Mouse (Mus musculus): ENCODE measurements around the gene Rangrf. TPM values are rescaled to one million over a fixed set of nuclear protein-coding genes. Genes with fewer than 3 reads are reported as not detected.
"Not testable (repeated sequence)": the region's sequence is repeated elsewhere in the genome, so short reads cannot be mapped to it uniquely, and the experiment has no call there.

Rangrf gene
- polyA plus RNA-seq, 1 experiment from 2014 or later: 60.4 TPM

DNA sequence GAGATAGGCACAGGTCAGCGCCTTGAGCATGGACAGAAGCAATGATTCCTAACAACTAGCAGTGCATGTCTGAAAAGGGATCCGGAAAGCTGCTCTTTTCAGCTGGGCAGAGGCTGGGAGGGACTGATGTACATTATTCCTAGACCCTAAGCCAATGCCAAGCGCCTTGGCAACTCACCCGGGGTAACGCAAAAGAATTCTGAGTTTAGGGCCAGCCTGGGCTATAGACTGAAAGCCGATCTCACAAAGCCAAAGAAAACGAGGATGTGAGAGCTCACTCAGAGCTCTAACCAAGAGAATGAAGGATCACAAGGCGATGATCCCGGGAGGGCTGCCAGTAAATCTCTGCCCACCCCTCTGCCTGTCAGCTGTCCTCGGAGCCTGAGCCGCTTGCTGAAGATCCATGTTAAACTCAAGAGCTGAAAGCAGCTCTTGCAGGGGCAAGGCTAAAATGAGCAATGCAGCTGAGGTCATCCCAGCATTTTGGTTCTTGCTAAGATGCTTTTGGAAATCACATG is 12.4 kb upstream of the Rangrf start:
- ATAC-seq (ENCODE audit: insufficient read depth, low FRiP score, low TSS enrichment): no peak
- H3K4me2 ChIP-seq (ENCODE audit: low read depth): no peak overlapping the region
- H3K27me3 ChIP-seq (ENCODE audit: control insufficient read depth, insufficient read depth, low read length): no peaks in the 10 kb centered on the region
- H3K36me3 ChIP-seq (ENCODE audit: control insufficient read depth, insufficient read depth, low read length): peaks cover 30% of the 10 kb centered on the region
- no peak overlapping the region for H3K27ac ChIP-seq (ENCODE audit: low read depth, low read length)
- WGBS: 87% methylated on average over 11 of the region's 11 CpGs
- no peak overlapping the region for H3K9ac ChIP-seq (ENCODE audit: low read length)
- H3K9me3 ChIP-seq (ENCODE audit: control insufficient read depth, low read length): no peaks in the 10 kb centered on the region
- no peak overlapping the region for H3K4me3 ChIP-seq (ENCODE audit: low read depth, low read length)
- H3K4me1 ChIP-seq (ENCODE audit: control insufficient read depth, insufficient read depth, low read length): no peaks in the 10 kb centered on the region
- no peak for DNase-seq (ENCODE audit: low spot score)

DNA sequence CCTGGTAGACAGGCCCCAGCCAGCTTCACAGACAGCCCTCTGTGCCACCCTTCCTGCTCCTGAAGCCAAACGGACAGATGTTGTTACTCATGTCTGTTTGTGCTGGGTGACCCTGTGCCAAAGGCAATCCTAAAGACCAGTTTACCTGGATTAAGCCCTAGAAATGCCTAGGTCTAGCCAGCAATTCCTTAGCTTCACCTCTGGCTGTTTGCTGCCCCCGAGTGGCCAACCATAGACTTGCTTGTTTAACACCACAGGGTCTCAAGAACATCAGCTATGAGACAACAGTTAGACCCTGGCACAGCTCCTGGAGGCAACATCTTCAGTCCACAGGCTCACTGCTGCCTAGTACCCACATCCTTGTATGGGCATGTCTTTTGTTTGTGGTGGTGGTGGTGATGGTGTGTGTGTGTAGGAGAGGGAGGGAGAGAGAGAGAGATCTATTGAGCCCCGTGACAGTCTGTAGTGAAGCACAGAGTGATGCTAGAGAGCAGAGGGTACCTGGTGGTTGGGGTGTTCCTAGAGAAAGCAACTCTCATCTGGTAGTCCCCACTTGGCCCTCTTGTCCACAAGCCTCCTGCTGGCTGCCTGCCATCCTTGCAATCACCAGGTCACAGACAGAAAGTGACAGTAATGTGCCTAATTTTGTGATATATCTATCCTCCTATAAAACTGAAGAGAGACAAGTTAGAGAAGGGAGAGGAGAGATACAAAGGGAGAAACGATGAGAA is 7.8 kb upstream of the Rangrf start:
- DNase-seq (ENCODE audit: low spot score) (peak; percentile 79), ATAC-seq (ENCODE audit: insufficient read depth, low FRiP score, low TSS enrichment) (no peak)
- no peak overlapping the region for H3K4me3 ChIP-seq (ENCODE audit: low read depth, low read length)
- no peak overlapping the region for H3K9ac ChIP-seq (ENCODE audit: low read length)
- peaks cover under 1% of the 10 kb centered on the region; the same call in 1 of the 2 replicates for H3K36me3 ChIP-seq (ENCODE audit: control insufficient read depth, insufficient read depth, low read length)
- H3K4me1 ChIP-seq (ENCODE audit: control insufficient read depth, insufficient read depth, low read length): no peaks in the 10 kb centered on the region
- no peak overlapping the region for H3K27ac ChIP-seq (ENCODE audit: low read depth, low read length)
- WGBS: 33% methylated on average over 4 of the region's 4 CpGs
- no peaks in the 10 kb centered on the region for H3K27me3 ChIP-seq (ENCODE audit: control insufficient read depth, insufficient read depth, low read length)
- H3K9me3 ChIP-seq (ENCODE audit: control insufficient read depth, low read length): no peaks in the 10 kb centered on the region
- no peak overlapping the region for H3K4me2 ChIP-seq (ENCODE audit: low read depth)

DNA sequence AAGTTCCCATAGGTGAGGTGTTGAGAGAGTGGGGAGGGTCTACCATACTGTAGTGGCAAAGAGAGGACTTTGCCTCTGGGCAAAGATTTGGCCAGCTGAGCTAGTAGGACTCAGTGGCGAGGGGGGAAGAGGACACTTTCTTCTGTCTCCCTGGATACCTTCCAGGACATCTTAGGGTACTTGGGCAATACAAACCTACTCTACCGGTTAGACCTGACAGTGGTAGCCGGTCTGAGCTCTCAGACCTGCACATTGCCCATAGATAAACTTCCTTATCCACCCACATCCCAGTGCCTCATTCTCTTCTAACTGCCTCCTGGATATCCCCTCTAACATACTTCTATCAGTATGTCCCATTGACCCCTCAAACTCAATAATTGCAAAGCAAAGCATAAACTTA is 5.9 kb upstream of the Rangrf start:
- Histone ChIP-seq H3K36me3 (ENCODE audit: control insufficient read depth, insufficient read depth, low read length) (no peaks in the 10 kb centered on the region), H3K4me2 (ENCODE audit: low read depth) (no peak overlapping the region), H3K4me3 (ENCODE audit: low read depth, low read length) (no peak overlapping the region), H3K9me3 (ENCODE audit: control insufficient read depth, low read length) (no peaks in the 10 kb centered on the region), H3K27me3 (ENCODE audit: control insufficient read depth, insufficient read depth, low read length) (no peaks in the 10 kb centered on the region), H3K27ac (ENCODE audit: low read depth, low read length) (no peak overlapping the region), H3K9ac (ENCODE audit: low read length) (no peak overlapping the region), H3K4me1 (ENCODE audit: control insufficient read depth, insufficient read depth, low read length) (no peaks in the 10 kb centered on the region)
- ATAC-seq (ENCODE audit: insufficient read depth, low FRiP score, low TSS enrichment) (no peak), DNase-seq (ENCODE audit: low spot score) (no peak)
- 59% methylated on average over 3 of the region's 3 CpGs for WGBS

DNA sequence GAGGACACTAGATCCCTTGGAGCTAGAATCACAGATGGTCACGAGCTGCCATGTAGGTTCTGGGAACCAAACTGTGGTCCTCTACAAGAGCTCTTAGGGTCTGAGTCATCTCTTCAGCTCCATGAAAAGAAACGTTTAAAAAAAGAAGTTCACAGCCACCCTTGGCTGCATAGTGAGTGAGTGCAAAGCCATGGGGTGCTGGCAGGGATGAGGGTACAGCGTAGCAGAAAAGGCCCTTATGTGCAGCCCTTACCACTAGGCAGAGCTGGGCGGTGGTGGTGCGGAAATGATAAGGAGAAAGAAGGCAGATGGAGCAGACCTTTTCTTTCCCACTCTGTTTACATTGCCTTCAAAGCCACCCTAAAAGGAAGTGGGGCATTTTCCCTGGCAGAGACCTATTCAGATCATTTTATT is 4.3 kb upstream of the Rangrf start:
- H3K27me3 ChIP-seq (ENCODE audit: control insufficient read depth, insufficient read depth, low read length): no peaks in the 10 kb centered on the region
- no peaks in the 10 kb centered on the region for H3K9me3 ChIP-seq (ENCODE audit: control insufficient read depth, low read length)
- H3K4me3 ChIP-seq (ENCODE audit: low read depth, low read length): no peak overlapping the region
- H3K9ac ChIP-seq (ENCODE audit: low read length): no peak overlapping the region
- no peak for DNase-seq (ENCODE audit: low spot score)
- no peaks in the 10 kb centered on the region for H3K4me1 ChIP-seq (ENCODE audit: control insufficient read depth, insufficient read depth, low read length)
- H3K36me3 ChIP-seq (ENCODE audit: control insufficient read depth, insufficient read depth, low read length): no peaks in the 10 kb centered on the region
- no peak overlapping the region for H3K4me2 ChIP-seq (ENCODE audit: low read depth)
- H3K27ac ChIP-seq (ENCODE audit: low read depth, low read length): no peak overlapping the region
- 71% methylated on average over 5 of the region's 5 CpGs for WGBS
- no peak for ATAC-seq (ENCODE audit: insufficient read depth, low FRiP score, low TSS enrichment)

DNA sequence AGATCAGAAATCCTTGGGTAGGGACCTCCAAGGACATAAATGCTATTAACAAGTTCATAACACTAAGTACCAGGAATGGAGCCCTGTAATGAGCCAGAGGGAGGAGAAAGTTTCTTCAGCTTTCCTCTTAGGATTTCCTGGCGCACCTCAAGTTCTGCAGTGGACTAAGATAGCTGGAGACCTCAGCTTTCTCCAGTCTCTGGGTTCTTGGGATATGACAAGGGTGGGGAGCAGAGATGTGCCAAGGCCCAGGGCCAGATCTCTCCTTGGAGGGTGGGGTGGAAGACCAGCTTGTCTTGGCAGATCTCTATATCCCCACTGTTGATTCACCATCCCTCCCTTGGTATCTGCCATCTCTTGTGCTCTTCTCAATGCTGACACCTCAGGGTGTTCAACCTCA is 616 bp upstream of the Rangrf start:
- Histone ChIP-seq H3K27ac (ENCODE audit: low read depth, low read length) (no peak overlapping the region), H3K4me3 (ENCODE audit: low read depth, low read length) (no peak overlapping the region), H3K4me1 (ENCODE audit: control insufficient read depth, insufficient read depth, low read length) (0 out of 2 replicates have a peak, but pooled peaks cover 4% of the 10 kb centered on the region), H3K9me3 (ENCODE audit: control insufficient read depth, low read length) (no peaks in the 10 kb centered on the region), H3K9ac (ENCODE audit: low read length) (no peak overlapping the region), H3K27me3 (ENCODE audit: control insufficient read depth, insufficient read depth, low read length) (no peaks in the 10 kb centered on the region), H3K4me2 (ENCODE audit: low read depth) (no peak overlapping the region), H3K36me3 (ENCODE audit: control insufficient read depth, insufficient read depth, low read length) (no peaks in the 10 kb centered on the region)
- DNase-seq (ENCODE audit: low spot score): no peak
- no peak for ATAC-seq (ENCODE audit: insufficient read depth, low FRiP score, low TSS enrichment)
- 89% methylated on average over 1 of the region's 1 CpGs for WGBS

DNA sequence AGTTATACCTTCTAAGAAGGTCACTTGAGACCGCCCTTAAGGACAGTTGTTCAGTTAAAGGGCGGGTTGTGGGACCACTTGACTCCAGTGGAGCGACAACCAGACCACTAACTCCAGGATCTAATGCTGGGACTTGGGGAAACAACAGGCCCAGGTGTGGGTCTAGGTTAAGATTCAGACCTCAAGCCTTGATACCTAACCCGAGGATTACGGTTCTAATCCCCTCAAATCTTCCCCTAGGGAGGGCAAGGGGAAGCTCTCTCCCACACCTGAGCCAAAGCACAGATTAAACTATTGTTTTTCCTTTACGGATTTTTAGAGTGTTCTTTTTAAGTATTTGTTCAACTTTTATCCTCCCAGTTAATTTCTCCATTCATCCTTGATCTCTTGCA is 930 bp downstream of the Rangrf start:
- no peaks in the 10 kb centered on the region for H3K9me3 ChIP-seq (ENCODE audit: control insufficient read depth, low read length)
- WGBS: 35% methylated on average over 6 of the region's 6 CpGs
- ATAC-seq (ENCODE audit: insufficient read depth, low FRiP score, low TSS enrichment) (no peak), DNase-seq (ENCODE audit: low spot score) (no peak)
- no peak overlapping the region for H3K27ac ChIP-seq (ENCODE audit: low read depth, low read length)
- H3K9ac ChIP-seq (ENCODE audit: low read length): peak overlapping the region; percentile 39
- H3K4me3 ChIP-seq (ENCODE audit: low read depth, low read length): peak overlapping the region; percentile 43
- H3K4me2 ChIP-seq (ENCODE audit: low read depth): peak overlapping the region; percentile 53
- H3K4me1 ChIP-seq (ENCODE audit: control insufficient read depth, insufficient read depth, low read length): 0 out of 2 replicates have a peak, but pooled peaks cover 4% of the 10 kb centered on the region
- no peaks in the 10 kb centered on the region for H3K27me3 ChIP-seq (ENCODE audit: control insufficient read depth, insufficient read depth, low read length)
- no peaks in the 10 kb centered on the region for H3K36me3 ChIP-seq (ENCODE audit: control insufficient read depth, insufficient read depth, low read length)

DNA sequence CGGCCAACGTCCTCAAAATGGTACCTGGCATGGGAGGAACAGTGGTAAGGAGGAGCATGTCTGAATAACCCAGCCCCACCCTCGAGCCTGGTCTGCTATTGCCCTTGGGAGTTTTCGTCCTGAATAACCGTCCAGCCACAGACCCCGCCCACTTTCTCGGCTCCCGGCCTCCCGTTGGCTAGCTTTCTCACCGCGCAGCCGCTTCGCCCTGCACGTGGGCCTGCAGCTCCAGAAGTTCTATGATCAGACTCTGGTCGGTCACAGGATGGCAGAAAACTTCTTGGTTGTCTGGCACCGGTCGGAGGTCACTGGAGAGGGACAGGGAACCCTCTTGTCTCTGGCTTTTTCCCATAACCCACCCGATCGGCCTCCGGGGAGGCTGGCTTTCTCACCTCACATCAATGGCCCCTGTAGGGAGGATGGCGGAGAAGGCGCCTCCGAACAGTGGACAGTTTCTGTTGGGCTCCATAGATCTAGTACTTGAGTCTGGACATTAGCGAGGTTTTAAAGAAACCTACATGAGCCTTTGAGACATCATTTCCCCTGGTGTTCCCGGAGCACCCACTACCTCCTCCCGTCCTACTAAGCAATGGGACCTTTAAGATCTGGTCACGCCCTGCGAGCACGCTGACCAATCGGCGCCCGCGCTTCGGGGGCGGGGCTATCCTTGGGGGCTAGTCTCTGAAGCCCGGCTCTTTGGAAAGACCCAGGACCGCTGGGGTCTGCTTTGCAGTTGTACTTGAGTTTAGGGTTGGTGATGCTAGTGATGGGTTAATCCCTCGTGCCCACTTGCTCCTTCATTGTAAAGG is 1.5 kb downstream of the Rangrf start:
- peak; percentile 94 for ATAC-seq (ENCODE audit: insufficient read depth, low FRiP score, low TSS enrichment)
- DNase-seq (ENCODE audit: low spot score): peak; percentile 93
- H3K36me3 ChIP-seq (ENCODE audit: control insufficient read depth, insufficient read depth, low read length); H3K27ac ChIP-seq (ENCODE audit: low read depth, low read length); H3K4me1 ChIP-seq (ENCODE audit: control insufficient read depth, insufficient read depth, low read length); H3K27me3 ChIP-seq (ENCODE audit: control insufficient read depth, insufficient read depth, low read length); H3K9me3 ChIP-seq (ENCODE audit: control insufficient read depth, low read length): not testable (repeated sequence)
- WGBS: under 1% methylated on average over 37 of the region's 38 CpGs
- peak overlapping the region; percentile 43 for H3K4me3 ChIP-seq (ENCODE audit: low read depth, low read length)
- peak overlapping the region; percentile 53 for H3K4me2 ChIP-seq (ENCODE audit: low read depth)
- peak overlapping the region; percentile 39 for H3K9ac ChIP-seq (ENCODE audit: low read length)

DNA sequence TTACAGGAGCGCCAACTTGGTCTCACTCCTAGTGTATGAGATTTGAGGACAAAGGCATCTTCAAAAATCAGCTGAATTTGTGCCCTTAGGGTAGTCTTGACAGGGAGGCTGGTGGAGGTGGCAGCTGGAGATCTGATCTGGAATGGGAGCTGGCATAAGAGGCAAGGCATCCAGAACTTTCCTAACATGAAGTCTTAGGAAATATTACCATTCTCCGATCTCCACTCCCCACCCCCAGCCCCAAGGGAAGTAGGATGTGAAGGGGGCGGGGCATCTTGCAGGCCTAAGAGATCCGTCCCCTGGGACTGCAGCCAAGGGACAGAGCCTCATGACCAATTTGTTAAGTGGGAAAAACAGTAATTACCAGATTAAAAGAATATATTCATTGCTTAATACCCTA is 4.8 kb downstream of the Rangrf start:
- Histone ChIP-seq H3K27me3 (ENCODE audit: control insufficient read depth, insufficient read depth, low read length) (no peaks in the 10 kb centered on the region), H3K9me3 (ENCODE audit: control insufficient read depth, low read length) (no peaks in the 10 kb centered on the region), H3K4me3 (ENCODE audit: low read depth, low read length) (no peak overlapping the region), H3K4me1 (ENCODE audit: control insufficient read depth, insufficient read depth, low read length) (peaks cover 10% of the 10 kb centered on the region; the same call in 1 of the 2 replicates), H3K27ac (ENCODE audit: low read depth, low read length) (no peak overlapping the region), H3K4me2 (ENCODE audit: low read depth) (no peak overlapping the region), H3K36me3 (ENCODE audit: control insufficient read depth, insufficient read depth, low read length) (no peaks in the 10 kb centered on the region), H3K9ac (ENCODE audit: low read length) (no peak overlapping the region)
- WGBS: 83% methylated on average over 4 of the region's 4 CpGs
- DNase-seq (ENCODE audit: low spot score): no peak
- ATAC-seq (ENCODE audit: insufficient read depth, low FRiP score, low TSS enrichment): no peak
